Mouse (Mus musculus): ENCODE data around the gene Grhl1.
A peak's percentile ranks its signal among the peaks of the same experiment; 100 is the strongest.
"Not testable (repeated sequence)": the region's sequence is repeated elsewhere in the genome, so short reads cannot be mapped to it uniquely, and the experiment has no call there.

Gene Grhl1

GRCm38 (mm10) chr12:24592956-24593672, 21.0 kb downstream of the Grhl1 start:
- peak; percentile 80 for DNase-seq

GRCm38 (mm10) chr12:24597376-24597775, 25.3 kb downstream of the Grhl1 start:
- no peak for DNase-seq

- DNase-seq: no peak
These were observed 27.3 kb downstream of the Grhl1 start for GRCm38 (mm10) chr12:24599366-24599895.

- DNase-seq: no peak
These were observed 28.0 kb downstream of the Grhl1 start for GRCm38 (mm10) chr12:24600074-24600473.

- DNase-seq: peak; percentile 80
These were observed 28.7 kb downstream of the Grhl1 start for GRCm38 (mm10) chr12:24600806-24601205.

GRCm38 (mm10) chr12:24603266-24603665, 31.2 kb downstream of the Grhl1 start:
- peak; percentile 91 for DNase-seq

GRCm38 (mm10) chr12:24606166-24606565, 34.1 kb downstream of the Grhl1 start:
- no peak for DNase-seq

GRCm38 (mm10) chr12:24612591-24612990, 40.5 kb downstream of the Grhl1 start:
- DNase-seq: no peak

GRCm38 (mm10) chr12:24614452-24615075, 42.5 kb downstream of the Grhl1 start:
- no peak for DNase-seq

- no peak for DNase-seq
These were observed 43.1 kb downstream of the Grhl1 start for GRCm38 (mm10) chr12:24615140-24615539.

GRCm38 (mm10) chr12:24619436-24619835, 47.4 kb downstream of the Grhl1 start:
- no peak for DNase-seq

GRCm38 (mm10) chr12:24623486-24624251, 51.6 kb downstream of the Grhl1 start:
- DNase-seq: no peak

GRCm38 (mm10) chr12:24626401-24626800, 54.3 kb downstream of the Grhl1 start:
- DNase-seq: no peak

- no peak for DNase-seq
These were observed 55.1 kb downstream of the Grhl1 start for GRCm38 (mm10) chr12:24627215-24627614.

GRCm38 (mm10) chr12:24630220-24630619, 58.1 kb downstream of the Grhl1 start:
- DNase-seq: peak; percentile 69

- no peak for DNase-seq
These were observed 60.3 kb downstream of the Grhl1 start for GRCm38 (mm10) chr12:24632404-24632803.

- no peak for DNase-seq
These were observed 61.7 kb downstream of the Grhl1 start for GRCm38 (mm10) chr12:24633753-24634191.

- DNase-seq: no peak
These were observed 62.1 kb downstream of the Grhl1 start for GRCm38 (mm10) chr12:24634212-24634611.

- DNase-seq: no peak
These were observed 62.6 kb downstream of the Grhl1 start for GRCm38 (mm10) chr12:24634648-24635047.

GRCm38 (mm10) chr12:24638787-24639186, 66.7 kb downstream of the Grhl1 start:
- DNase-seq: not testable (repeated sequence)

GRCm38 (mm10) chr12:24642370-24642802, 70.3 kb downstream of the Grhl1 start:
- peak; percentile 86 for DNase-seq

- DNase-seq: no peak
These were observed 72.1 kb downstream of the Grhl1 start for GRCm38 (mm10) chr12:24644125-24644571.

- DNase-seq: no peak
These were observed 73.8 kb downstream of the Grhl1 start for GRCm38 (mm10) chr12:24645901-24646300.
